Mouse (Mus musculus) naive thymus-derived CD4-positive, alpha-beta T cell, adult 2 months (primary cell): ENCODE results near the gene Nav2.
A peak's percentile ranks its signal among the peaks of the same experiment; 100 is the strongest.

Experiments used
- DNase-seq: peaks from one replicate; pipeline ENCODE4 v3.0.0-alpha.2; 2011; ENCODE audit warnings: low read depth

The Nav2 gene

GRCm38 (mm10) chr7:49291208-49291892 is 382.8 kb downstream of the Nav2 start:
- DNase-seq: no peak

- DNase-seq: no peak
Measured at GRCm38 (mm10) chr7:49297148-49297547, 388.6 kb downstream of the Nav2 start.

- no peak for DNase-seq
Measured at GRCm38 (mm10) chr7:49298431-49298839, 389.9 kb downstream of the Nav2 start.

GRCm38 (mm10) chr7:49301487-49301886 is 393.0 kb downstream of the Nav2 start:
- DNase-seq: no peak

GRCm38 (mm10) chr7:49303600-49304411 is 395.3 kb downstream of the Nav2 start:
- peak; percentile 64 for DNase-seq

- DNase-seq: no peak
Measured at GRCm38 (mm10) chr7:49307717-49308116, 399.2 kb downstream of the Nav2 start.

GRCm38 (mm10) chr7:49309746-49310145 is 401.2 kb downstream of the Nav2 start:
- DNase-seq: no peak

- no peak for DNase-seq
Measured at GRCm38 (mm10) chr7:49313945-49314344, 405.4 kb downstream of the Nav2 start.

GRCm38 (mm10) chr7:49315033-49315432 is 406.5 kb downstream of the Nav2 start:
- DNase-seq: no peak

GRCm38 (mm10) chr7:49316600-49316999 is 408.1 kb downstream of the Nav2 start:
- DNase-seq: no peak

- no peak for DNase-seq
Measured at GRCm38 (mm10) chr7:49318183-49318897, 409.8 kb downstream of the Nav2 start.

GRCm38 (mm10) chr7:49318898-49319293 is 410.4 kb downstream of the Nav2 start:
- no peak for DNase-seq

- DNase-seq: no peak
Measured at GRCm38 (mm10) chr7:49319981-49320380, 411.5 kb downstream of the Nav2 start.

GRCm38 (mm10) chr7:49321124-49321531 is 412.6 kb downstream of the Nav2 start:
- DNase-seq: no peak

- no peak for DNase-seq
Measured at GRCm38 (mm10) chr7:49322179-49322578, 413.7 kb downstream of the Nav2 start.

GRCm38 (mm10) chr7:49324575-49324974 is 416.1 kb downstream of the Nav2 start:
- DNase-seq: peak; percentile 11

GRCm38 (mm10) chr7:49326136-49326722 is 417.7 kb downstream of the Nav2 start:
- DNase-seq: no peak

GRCm38 (mm10) chr7:49326967-49327742 is 418.6 kb downstream of the Nav2 start:
- no peak for DNase-seq

GRCm38 (mm10) chr7:49330181-49330580 is 421.7 kb downstream of the Nav2 start:
- DNase-seq: no peak

- no peak for DNase-seq
Measured at GRCm38 (mm10) chr7:49331939-49332338, 423.4 kb downstream of the Nav2 start.

- no peak for DNase-seq
Measured at GRCm38 (mm10) chr7:49332644-49333043, 424.1 kb downstream of the Nav2 start.

- no peak for DNase-seq
Measured at GRCm38 (mm10) chr7:49334163-49334562, 425.6 kb downstream of the Nav2 start.
